28 mouse cellular contexts compared by ENCODE assay signal in the genomic region with DNA sequence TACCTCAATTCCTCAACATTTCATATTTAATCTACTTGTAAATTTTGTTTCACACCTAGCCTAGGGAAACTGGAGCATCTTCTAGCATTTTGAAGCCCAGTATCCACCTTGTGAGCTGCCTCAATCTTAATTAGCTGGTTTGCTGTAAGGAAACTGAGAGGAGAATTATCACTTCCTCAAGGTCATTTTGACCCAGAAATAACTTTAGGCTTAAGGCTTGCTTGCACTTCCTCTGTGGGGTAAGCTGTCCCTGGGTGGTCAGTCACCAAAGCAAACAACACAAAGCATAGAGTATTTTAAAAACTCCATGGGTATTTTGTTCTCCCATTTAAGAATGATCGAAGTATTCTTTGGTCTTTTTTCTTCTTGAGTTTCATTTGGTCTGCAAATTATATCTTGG. TPM values are rescaled to one million over a fixed set of nuclear protein-coding genes. Genes with fewer than 3 reads are reported as not detected.
DNase-seq lines count a peak whose midpoint lies in the region; ATAC-seq and TF ChIP-seq lines count a peak whose summit lies in the region.
"Had no signal": no experiment of that assay in that cellular context is flagged by ENCODE, and none has a peak within 500 bp of the region (broad histone marks: within the 10 kb centered on the region; RNA-seq: fewer than 3 reads in every experiment).

No protein-coding gene starts in this region.

- no peak overlapping the region for H3K4me2 ChIP-seq in liver, postnatal 0 days (ENCODE audit: low read depth, low read length)
- H3K4me2 ChIP-seq: embryonic facial prominence, embryonic 12.5 days; embryonic facial prominence, embryonic 15.5 days; heart, embryonic 11.5 days; hindbrain, embryonic 14.5 days had no signal

- TF ChIP-seq CTCF in liver, postnatal 0 days (IDR thresholded peaks at IDR 0.05; ENCODE audit: low read depth), result no peak
- TF ChIP-seq CTCF in cerebellum, adult 2 months (IDR thresholded peaks at IDR 0.05; ENCODE audit: borderline replicate concordance, insufficient read depth, low read depth, low read length), result no peak

- no peak for DNase-seq in liver, postnatal 0 days
- no peak for DNase-seq in liver
- no peak for DNase-seq in cerebellum, adult 2 months
- DNase-seq in heart, embryonic 10.5 days (ENCODE audit: low spot score), result no peak
- DNase-seq in embryo, embryonic 11 days, result no peak
- DNase-seq: adrenal gland, postnatal 10 days; adrenal gland, postnatal 36 days; cerebellum, adult 11 months; cerebellum, adult 8-10 months; cerebellum, postnatal 10 days; cerebellum, postnatal 36 days; forebrain, postnatal 0 days; gastrocnemius, postnatal 25 days; heart, adult 2 months; heart, postnatal 36 days had no signal

- H3K4me1 ChIP-seq in liver, postnatal 0 days (ENCODE audit: insufficient read depth), result 0 out of 2 replicates have a peak, but pooled peaks cover 3% of the 10 kb centered on the region
- H3K4me1 ChIP-seq in cerebellum, adult 2 months (ENCODE audit: control insufficient read depth, insufficient read depth, low read length), result no peaks in the 10 kb centered on the region
- H3K4me1 ChIP-seq in heart, embryonic 10.5 days, result no peaks in the 10 kb centered on the region
- H3K4me1 ChIP-seq: embryonic facial prominence, embryonic 12.5 days; embryonic facial prominence, embryonic 15.5 days had no signal

- no peak for TF ChIP-seq POLR2A in cerebellum, adult 2 months (IDR thresholded peaks at IDR 0.05; ENCODE audit: borderline replicate concordance, insufficient read depth, low read length)

- peak overlapping the region; percentile 69 for H3K27ac ChIP-seq in liver, postnatal 0 days (ENCODE audit: low read depth)
- H3K27ac ChIP-seq in macrophage, result peak overlapping the region; percentile 99
- H3K27ac ChIP-seq in cerebellum, adult 2 months (ENCODE audit: insufficient read depth, low read length), result no peak overlapping the region
- H3K27ac ChIP-seq in heart, embryonic 10.5 days, result no peak overlapping the region
- H3K27ac ChIP-seq: embryonic facial prominence, embryonic 12.5 days; embryonic facial prominence, embryonic 15.5 days; heart, adult 2 months; hindbrain, embryonic 14.5 days; hindbrain, postnatal 0 days had no signal

- H3K36me3 ChIP-seq in liver, postnatal 0 days (replicated peaks; ENCODE audit: insufficient read depth, low read length), result no peaks in the 10 kb centered on the region
- no peaks in the 10 kb centered on the region for H3K36me3 ChIP-seq in macrophage (ENCODE audit: inconsistent target)
- no peaks in the 10 kb centered on the region for H3K36me3 ChIP-seq in heart, embryonic 10.5 days
- H3K36me3 ChIP-seq: embryonic facial prominence, embryonic 12.5 days; embryonic facial prominence, embryonic 15.5 days; G1E had no signal

- no peak for TF ChIP-seq EP300 in liver, postnatal 0 days (IDR thresholded peaks at IDR 0.05; ENCODE audit: low read depth)

- H3K9me3 ChIP-seq in liver, postnatal 0 days (ENCODE audit: low read length), result no peaks in the 10 kb centered on the region
- no peaks in the 10 kb centered on the region for H3K9me3 ChIP-seq in heart, embryonic 10.5 days
- H3K9me3 ChIP-seq: embryonic facial prominence, embryonic 12.5 days; embryonic facial prominence, embryonic 15.5 days; G1E had no signal

- H3K79me2 ChIP-seq in macrophage (ENCODE audit: inconsistent target), result peaks cover 42% of the 10 kb centered on the region

- ATAC-seq in liver, postnatal 0 days, result no peak
- peak; percentile 33; the same call in 1 of the 2 replicates for ATAC-seq in common myeloid progenitor, adult 5-6 weeks (replicated peaks; ENCODE audit: low read depth, poor library complexity, severe bottlenecking)
- ATAC-seq: forebrain, embryonic 14.5 days; forebrain, postnatal 0 days; hindbrain, postnatal 0 days; inflammation-experienced regulatory T-cells, adult 6 months; intestine, embryonic 16.5 days; Patski had no signal

- H3K9ac ChIP-seq in liver, postnatal 0 days (replicated peaks), result no peak overlapping the region
- H3K9ac ChIP-seq: embryonic facial prominence, embryonic 12.5 days; embryonic facial prominence, embryonic 15.5 days; forebrain, postnatal 0 days; hindbrain, embryonic 14.5 days had no signal

- H3K27me3 ChIP-seq in liver, postnatal 0 days (ENCODE audit: insufficient read depth, low read length), result no peaks in the 10 kb centered on the region
- H3K27me3 ChIP-seq in cerebellum, adult 2 months (ENCODE audit: control insufficient read depth, insufficient read depth, low read length), result no peaks in the 10 kb centered on the region
- H3K27me3 ChIP-seq in heart, embryonic 10.5 days (ENCODE audit: insufficient read depth, poor library complexity, severe bottlenecking), result no peaks in the 10 kb centered on the region
- H3K27me3 ChIP-seq: CH12.LX; embryonic facial prominence, embryonic 12.5 days; embryonic facial prominence, embryonic 15.5 days; Patski had no signal

- 74% methylated on average over 1 of the region's 1 CpGs for WGBS in liver, postnatal 0 days (ENCODE audit: insufficient replicate concordance)
- 8% methylated on average over 1 of the region's 1 CpGs for WGBS in macrophage (ENCODE audit: missing documents)
- WGBS in cerebellum, adult 2 months, result 90% methylated on average over 1 of the region's 1 CpGs
- WGBS in heart, embryonic 10.5 days, result 93% methylated on average over 1 of the region's 1 CpGs

- H3K4me3 ChIP-seq in liver, postnatal 0 days (ENCODE audit: low read depth, low read length), result no peak overlapping the region
- H3K4me3 ChIP-seq in macrophage (ENCODE audit: inconsistent target), result no peak overlapping the region
- H3K4me3 ChIP-seq in cerebellum, adult 2 months (replicated peaks; ENCODE audit: insufficient read depth, low read depth, low read length), result no peak overlapping the region
- H3K4me3 ChIP-seq in heart, embryonic 10.5 days, result no peak overlapping the region
- H3K4me3 ChIP-seq: embryonic facial prominence, embryonic 12.5 days; embryonic facial prominence, embryonic 15.5 days; heart, adult 2 months had no signal

RNA-seq across cellular contexts. Expression of gene Fgd4, which starts 27.2 kb away (rescaled TPM):
- polyA plus RNA-seq in liver, postnatal 0 days (2015; fragmentation: Nextera tagmentation; extraction: Ambion mirVana), result 1.9 and 2.1 TPM in 2 replicates
- 15.0 and 16.9 TPM in 2 replicates for total RNA-seq in common myeloid progenitor, adult 5-6 weeks (2017)
- 100 to 1,000 TPM in 24 of 26 experiments, 10 to 100 TPM in 2; 39.3 to 674 (median 405) TPM for total RNA-seq in macrophage (2018; cell fraction: chromatin; rRNA removed)
- total RNA-seq in macrophage (2018; cell fraction: cytosol; rRNA removed), result 100 to 1,000 TPM in 4 of 26 experiments, 10 to 100 TPM in 22; 41.9 to 112 (median 87.0) TPM
- total RNA-seq in macrophage (2018; cell fraction: nucleus; rRNA removed), result 100 to 1,000 TPM in 24 of 26 experiments, 10 to 100 TPM in 2; 65.7 to 534 (median 251) TPM
- 41.3 to 60.1 TPM (median 48.0 TPM) in 3 replicates for polyA plus RNA-seq in macrophage (2018)
- polyA plus RNA-seq in cerebellum, adult 2 months (2012; rRNA removed), result 12.5 and 14.8 TPM in 2 replicates
- polyA plus RNA-seq in heart, embryonic 10.5 days (2016; fragmentation: Nextera tagmentation; extraction: Ambion mirVana), result 7.3 and 8.9 TPM in 2 replicates

Comparison
In these comparisons a context has a peak if more than half of its experiments do, and no peak if none do; other contexts are left out.
1. H3K27ac ChIP-seq: peak in liver, postnatal 0 days (single experiment) and macrophage (single experiment); none in cerebellum, adult 2 months (single experiment) and heart, embryonic 10.5 days (single experiment).